ENCODE assay signal across 34 mouse cellular contexts in the genomic region with DNA sequence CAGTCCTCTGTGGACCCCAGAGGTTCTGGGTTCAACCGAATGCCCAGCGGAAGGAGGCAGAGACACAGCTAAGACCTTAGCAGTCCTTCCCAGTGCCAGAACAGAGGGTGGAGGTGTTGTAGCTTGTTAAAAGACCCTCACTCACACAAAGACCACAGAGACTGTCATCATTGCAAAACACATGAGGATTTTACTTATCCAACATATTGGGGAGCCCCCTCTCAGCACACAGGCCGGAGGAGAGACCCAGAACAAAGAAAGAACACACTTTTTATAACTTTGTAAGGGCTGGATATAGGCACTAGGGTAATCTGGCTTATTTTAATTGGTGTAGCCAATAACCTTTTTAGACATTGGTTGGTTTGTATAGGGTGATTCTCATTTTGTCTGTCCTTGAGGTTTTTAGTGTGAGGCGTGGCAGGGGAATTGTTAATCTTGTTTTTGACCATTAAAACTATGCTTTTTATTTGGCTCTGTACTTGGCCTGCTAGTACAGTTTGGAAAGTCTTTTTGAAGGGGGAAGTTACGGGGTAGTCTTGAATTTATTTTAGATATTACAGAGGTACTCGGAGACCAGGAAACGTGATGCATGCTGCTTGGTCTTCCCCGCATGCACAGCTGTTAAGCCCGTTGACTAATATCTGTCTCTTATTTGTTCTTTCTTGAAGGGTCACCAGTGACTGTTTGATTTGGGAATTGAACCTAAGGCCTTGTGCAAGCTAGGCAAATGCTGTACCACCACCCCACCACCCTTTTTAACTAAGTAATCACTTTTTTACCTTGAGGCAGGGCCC.
"Had no signal": no experiment of that assay in that cellular context is flagged by ENCODE, and none has a peak within 500 bp of the region (broad histone marks: within the 10 kb centered on the region; RNA-seq: fewer than 3 reads in every experiment).

No protein-coding gene starts in this region.

- H3K4me2 ChIP-seq: heart, embryonic 11.5 days; heart, embryonic 12.5 days; heart, embryonic 13.5 days; heart, embryonic 15.5 days; hindbrain, embryonic 12.5 days; hindbrain, embryonic 13.5 days; hindbrain, embryonic 14.5 days; hindbrain, embryonic 15.5 days; intestine, embryonic 15.5 days; kidney, embryonic 15.5 days had no signal

- H3K9me3 ChIP-seq: heart, embryonic 15.5 days; hindbrain, embryonic 10.5 days; hindbrain, embryonic 12.5 days; hindbrain, embryonic 13.5 days; hindbrain, embryonic 15.5 days; intestine, embryonic 15.5 days; kidney, embryonic 15.5 days had no signal

- H3K27ac ChIP-seq: heart, embryonic 13.5 days; heart, embryonic 15.5 days; hindbrain, embryonic 10.5 days; hindbrain, embryonic 12.5 days; hindbrain, embryonic 13.5 days; hindbrain, embryonic 14.5 days; hindbrain, embryonic 15.5 days; hindbrain, postnatal 0 days; intestine, embryonic 15.5 days; kidney, embryonic 15.5 days; kidney, postnatal 0 days; layer of hippocampus, adult 2 months; left cerebral cortex, adult 2 months had no signal

- H3K4me3 ChIP-seq: heart, embryonic 12.5 days; heart, embryonic 13.5 days; heart, embryonic 15.5 days; hindbrain, embryonic 10.5 days; hindbrain, embryonic 12.5 days; hindbrain, embryonic 13.5 days; hindbrain, embryonic 15.5 days; intestine, embryonic 15.5 days; kidney, embryonic 15.5 days; layer of hippocampus, adult 2 months; left cerebral cortex, adult 2 months had no signal

- DNase-seq: heart, postnatal 10 days; heart, postnatal 14 days; heart, postnatal 36 days; heart, postnatal 4 days; kidney, adult 11 months; kidney, adult 18-20 months; kidney, adult 2 months; kidney, adult 8-10 months; kidney, adult 9 months; kidney, postnatal 10 days; kidney, postnatal 14 days; kidney, postnatal 36 days; kidney, postnatal 4 days; layer of hippocampus, adult 9-11 months; layer of hippocampus, postnatal 36 days had no signal

- H3K27me3 ChIP-seq: heart, embryonic 12.5 days; heart, embryonic 13.5 days; heart, embryonic 15.5 days; hindbrain, embryonic 12.5 days; hindbrain, embryonic 13.5 days; hindbrain, embryonic 15.5 days; intestine, embryonic 15.5 days; kidney, embryonic 15.5 days had no signal

- ATAC-seq: hindbrain, embryonic 16.5 days; hindbrain, postnatal 0 days; inflammation-experienced regulatory T-cells, adult 6 months; intestine, embryonic 15.5 days; intestine, embryonic 16.5 days; intestine, postnatal 0 days had no signal

- H3K36me3 ChIP-seq: heart, embryonic 12.5 days; heart, embryonic 13.5 days; heart, embryonic 15.5 days; hindbrain, embryonic 10.5 days; hindbrain, embryonic 12.5 days; hindbrain, embryonic 13.5 days; hindbrain, embryonic 15.5 days; intestine, embryonic 15.5 days; kidney, embryonic 15.5 days had no signal

- H3K9ac ChIP-seq: heart, embryonic 12.5 days; heart, embryonic 13.5 days; heart, embryonic 15.5 days; hindbrain, embryonic 12.5 days; hindbrain, embryonic 13.5 days; hindbrain, embryonic 14.5 days; hindbrain, embryonic 15.5 days; intestine, embryonic 15.5 days; kidney, embryonic 15.5 days had no signal

- H3K4me1 ChIP-seq: hindbrain, embryonic 12.5 days; hindbrain, embryonic 13.5 days; hindbrain, embryonic 15.5 days; intestine, embryonic 15.5 days; kidney, embryonic 15.5 days had no signal
